Mouse (Mus musculus) limb, embryonic 11.5 days (tissue): Measurements from ENCODE around the gene Sulf2. TPM values are rescaled to one million over a fixed set of nuclear protein-coding genes. Genes with fewer than 3 reads are reported as not detected.

Source experiments
- ATAC-seq: fragments of 200-750 bp; cut with Nextera tagmentation; 2 replicates; pipeline ENCODE4 v1.8.0; 2017; ENCODE audit warnings: low read depth; ENCODE audit not compliant: insufficient number of reproducible peaks, low FRiP score, low TSS enrichment
- DNase-seq: peaks from one replicate; pipeline ENCODE4 v3.0.0-alpha.2; 2015; ENCODE audit warnings: low spot score
- H3K27ac ChIP-seq: fragments of 300-500 bp; sonication (generic); replicated peaks from 2 replicates; pipeline ENCODE4 v1.5.1; 2014; ENCODE audit warnings: low read depth, mild to moderate bottlenecking, low read length
- H3K27me3 ChIP-seq: fragments of 300-500 bp; sonication (generic); 2 replicates; pipeline ENCODE4 v1.6.1; 2014; ENCODE audit warnings: mild to moderate bottlenecking, low read length, mixed read lengths; ENCODE audit not compliant: control insufficient read depth, insufficient read depth
- H3K36me3 ChIP-seq: fragments of 300-500 bp; sonication (generic); 2 replicates; pipeline ENCODE4 v1.6.1; 2014; ENCODE audit warnings: mild to moderate bottlenecking, low read length, moderate library complexity, mixed read lengths; ENCODE audit not compliant: control insufficient read depth, insufficient read depth
- H3K4me1 ChIP-seq: fragments of 300-500 bp; sonication (generic); 2 replicates; pipeline ENCODE4 v1.6.1; 2014; ENCODE audit warnings: low read length, mixed read lengths; ENCODE audit not compliant: control insufficient read depth, insufficient read depth
- H3K4me2 ChIP-seq: fragments of 300-500 bp; sonication (generic); 2 replicates; pipeline ENCODE4 v1.6.1; 2014; ENCODE audit warnings: low read depth, mild to moderate bottlenecking, moderate library complexity; ENCODE audit not compliant: severe bottlenecking
- H3K4me3 ChIP-seq: fragments of 300-500 bp; sonication (generic); 2 replicates; pipeline ENCODE4 v1.5.1; 2014; ENCODE audit warnings: low read depth, low read length
- H3K9ac ChIP-seq: fragments of 300-500 bp; sonication (generic); 2 replicates; pipeline ENCODE4 v1.6.1; 2014; ENCODE audit warnings: mild to moderate bottlenecking, low read length
- H3K9me3 ChIP-seq: fragments of 300-500 bp; sonication (generic); 2 replicates; pipeline ENCODE4 v1.6.1; 2016; ENCODE audit warnings: low read length; ENCODE audit not compliant: control insufficient read depth
- WGBS: fragments of 180-500 bp; shearing (Covaris S2); extraction: QIAGEN DNeasy Blood & Tissue Kit; methylation state at CpG from one replicate; pipeline ENCODE4 v1.1.7; 2014; 5-methylcytosine and 5-hydroxymethylcytosine counted together
- polyA plus RNA-seq: library from polyadenylated mRNA; unstranded; fragments of >200 nt; fragmentation: Nextera tagmentation; extraction: Ambion mirVana; gene quantifications from 2 replicates; pipeline ENCODE4 v1.2.1, GENCODE M21; 2014

Gene Sulf2
- polyA plus RNA-seq, 1 experiment from 2014 or later = 193 TPM

DNA sequence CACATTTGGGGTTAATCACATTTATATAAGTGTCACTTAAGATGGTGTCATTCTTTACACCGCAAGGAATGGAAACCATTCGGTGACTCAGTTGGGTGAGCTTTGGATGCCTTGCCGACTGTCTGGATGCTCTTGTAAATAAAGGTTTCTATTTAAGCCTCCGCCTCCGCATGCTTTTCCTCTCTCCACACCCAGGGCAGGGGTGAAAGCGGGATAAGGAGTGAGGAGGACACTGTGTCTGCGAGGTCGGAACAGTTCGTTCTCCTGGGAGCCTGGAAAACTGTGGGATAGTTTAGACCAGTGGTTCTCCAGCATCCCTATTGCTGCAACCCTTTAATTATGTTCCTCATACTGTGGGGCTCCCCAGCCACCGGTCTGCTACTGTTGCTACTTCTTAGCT lies 82.4 kb downstream of the Sulf2 start:
- Histone ChIP-seq H3K4me2 (no peak overlapping the region), H3K4me1 (no peaks in the 10 kb centered on the region), H3K27ac (no peak overlapping the region), H3K4me3 (no peak overlapping the region), H3K27me3 (no peaks in the 10 kb centered on the region), H3K9me3 (no peaks in the 10 kb centered on the region), H3K36me3 (0 out of 2 replicates have a peak, but pooled peaks cover 6% of the 10 kb centered on the region), H3K9ac (no peak overlapping the region)
- DNase-seq (no peak), ATAC-seq (no peak)
- WGBS = 79% methylated on average over 10 of the region's 10 CpGs

DNA sequence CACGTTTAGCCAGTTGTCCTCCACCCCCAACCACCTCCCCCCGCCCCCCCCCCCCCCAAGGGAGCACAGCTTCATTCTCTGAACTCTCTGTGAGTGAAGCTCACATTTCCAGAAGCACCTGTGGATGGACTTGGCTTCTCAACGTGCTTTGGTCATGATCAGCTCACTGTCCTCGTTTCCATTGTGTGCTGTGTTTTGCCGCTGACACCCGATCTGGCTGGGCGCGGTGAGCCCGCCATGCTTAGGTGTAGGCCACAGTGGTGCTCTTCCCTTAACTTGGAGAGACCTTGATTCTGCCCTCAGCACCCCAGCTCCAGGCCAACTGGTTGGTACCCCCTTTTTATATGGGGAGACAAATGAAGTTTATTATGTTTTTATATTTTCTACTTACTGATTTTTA lies 83.6 kb downstream of the Sulf2 start:
- no peak for DNase-seq
- H3K9me3 ChIP-seq = no peaks in the 10 kb centered on the region
- WGBS = 94% methylated on average over 9 of the region's 9 CpGs
- no peaks in the 10 kb centered on the region for H3K4me1 ChIP-seq
- H3K4me2 ChIP-seq = no peak overlapping the region
- 0 out of 2 replicates have a peak, but pooled peaks cover 3% of the 10 kb centered on the region for H3K36me3 ChIP-seq
- no peaks in the 10 kb centered on the region for H3K27me3 ChIP-seq
- H3K27ac ChIP-seq = no peak overlapping the region
- no peak overlapping the region for H3K4me3 ChIP-seq
- H3K9ac ChIP-seq = no peak overlapping the region
- no peak for ATAC-seq

DNA sequence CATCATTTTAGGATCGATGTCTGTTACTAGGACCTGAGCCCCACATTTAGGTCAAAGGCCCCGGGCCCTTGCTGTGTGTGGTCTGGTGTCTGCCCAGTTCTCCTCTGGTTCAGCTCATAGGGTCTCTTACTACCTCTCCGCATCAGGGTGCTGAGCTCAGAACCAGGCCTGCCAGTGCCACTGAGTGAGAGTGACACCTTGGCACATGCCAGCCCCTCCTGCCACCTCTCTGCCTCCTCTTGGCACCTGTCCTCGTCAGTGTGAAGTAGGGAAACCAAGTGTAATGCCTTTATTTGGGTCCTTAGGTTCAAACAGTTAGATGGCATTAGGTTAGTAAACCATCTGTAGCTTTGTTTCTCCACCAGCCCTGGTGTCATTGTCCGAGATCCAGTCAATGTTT lies 84.0 kb downstream of the Sulf2 start:
- 89% methylated on average over 5 of the region's 5 CpGs for WGBS
- Histone ChIP-seq H3K4me3 (no peak overlapping the region), H3K9ac (no peak overlapping the region), H3K36me3 (0 out of 2 replicates have a peak, but pooled peaks cover 4% of the 10 kb centered on the region), H3K27ac (no peak overlapping the region), H3K4me1 (no peaks in the 10 kb centered on the region), H3K4me2 (no peak overlapping the region), H3K27me3 (no peaks in the 10 kb centered on the region), H3K9me3 (no peaks in the 10 kb centered on the region)
- ATAC-seq (no peak), DNase-seq (no peak)

DNA sequence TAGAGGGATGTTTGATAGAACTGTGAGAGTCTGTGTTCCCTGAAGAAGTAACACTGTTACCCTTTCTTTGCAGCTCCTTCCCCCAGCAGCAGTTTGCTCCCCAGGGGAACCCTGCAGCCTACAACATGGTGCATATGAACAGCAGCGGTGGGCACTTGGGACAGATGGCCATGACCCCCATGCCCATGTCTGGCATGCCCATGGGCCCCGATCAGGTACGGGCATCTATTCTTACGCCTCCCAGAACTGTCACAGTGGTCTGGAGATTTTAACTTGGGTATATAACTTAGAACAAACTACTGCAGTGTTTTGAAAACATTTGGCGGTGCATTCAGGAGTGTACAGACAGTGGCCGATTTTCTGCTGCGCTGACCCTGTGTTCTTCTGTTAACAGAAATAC lies 85.7 kb downstream of the Sulf2 start:
- H3K9me3 ChIP-seq = no peaks in the 10 kb centered on the region
- H3K27me3 ChIP-seq = no peaks in the 10 kb centered on the region
- H3K9ac ChIP-seq = no peak overlapping the region
- DNase-seq (no peak), ATAC-seq (no peak)
- no peaks in the 10 kb centered on the region for H3K4me1 ChIP-seq
- H3K27ac ChIP-seq = no peak overlapping the region
- H3K36me3 ChIP-seq = peaks cover 10% of the 10 kb centered on the region; the same call in 1 of the 2 replicates
- no peak overlapping the region for H3K4me2 ChIP-seq
- WGBS = 94% methylated on average over 7 of the region's 7 CpGs
- no peak overlapping the region for H3K4me3 ChIP-seq

DNA sequence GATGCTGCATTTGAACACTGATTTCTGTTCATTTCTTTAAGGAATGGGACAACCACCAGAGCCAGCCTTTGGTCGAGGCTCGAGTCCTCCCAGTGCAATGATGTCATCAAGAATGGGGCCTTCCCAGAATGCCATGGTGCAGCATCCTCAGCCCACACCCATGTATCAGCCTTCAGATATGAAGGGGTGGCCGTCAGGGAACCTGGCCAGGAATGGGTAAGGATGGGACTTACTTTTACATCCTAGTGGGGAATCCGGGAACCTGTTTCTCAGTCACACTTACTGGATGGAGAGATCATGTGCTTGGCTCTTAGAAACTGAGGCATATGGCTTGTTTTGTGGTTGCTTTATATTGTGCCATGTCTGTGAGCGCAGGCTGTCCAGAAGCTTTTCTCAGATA lies 86.3 kb downstream of the Sulf2 start:
- H3K36me3 ChIP-seq = peaks cover 11% of the 10 kb centered on the region

DNA sequence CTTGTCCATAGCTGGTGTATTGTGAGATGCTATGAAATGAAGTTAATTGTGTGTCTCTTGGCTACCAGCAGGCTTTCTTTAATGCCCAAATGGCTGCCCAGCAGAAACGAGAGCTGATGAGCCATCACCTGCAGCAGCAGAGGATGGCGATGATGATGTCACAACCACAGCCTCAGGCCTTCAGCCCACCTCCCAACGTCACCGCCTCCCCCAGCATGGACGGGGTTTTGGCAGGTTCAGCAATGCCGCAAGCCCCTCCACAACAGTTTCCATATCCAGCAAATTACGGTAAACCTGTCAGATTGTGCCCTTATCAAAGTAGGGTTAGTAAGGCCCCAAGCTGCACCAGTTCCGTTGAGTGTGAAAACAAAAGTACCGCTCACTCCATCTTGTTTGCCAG lies 87.2 kb downstream of the Sulf2 start:
- Histone ChIP-seq H3K9ac (no peak overlapping the region), H3K27ac (no peak overlapping the region), H3K4me2 (no peak overlapping the region), H3K4me3 (no peak overlapping the region), H3K4me1 (no peaks in the 10 kb centered on the region), H3K9me3 (no peaks in the 10 kb centered on the region), H3K27me3 (no peaks in the 10 kb centered on the region), H3K36me3 (peaks cover 11% of the 10 kb centered on the region)
- ATAC-seq = no peak
- DNase-seq = peak; percentile 17
- WGBS = 89% methylated on average over 9 of the region's 9 CpGs

More for the DNA sequence above, 86.3 kb downstream of the Sulf2 start:
- DNase-seq (peak; percentile 13), ATAC-seq (no peak)
- Histone ChIP-seq H3K4me2 (no peak overlapping the region), H3K4me3 (no peak overlapping the region), H3K27me3 (no peaks in the 10 kb centered on the region), H3K9ac (no peak overlapping the region), H3K9me3 (no peaks in the 10 kb centered on the region), H3K4me1 (no peaks in the 10 kb centered on the region), H3K27ac (no peak overlapping the region)
- WGBS = 83% methylated on average over 5 of the region's 5 CpGs

DNA sequence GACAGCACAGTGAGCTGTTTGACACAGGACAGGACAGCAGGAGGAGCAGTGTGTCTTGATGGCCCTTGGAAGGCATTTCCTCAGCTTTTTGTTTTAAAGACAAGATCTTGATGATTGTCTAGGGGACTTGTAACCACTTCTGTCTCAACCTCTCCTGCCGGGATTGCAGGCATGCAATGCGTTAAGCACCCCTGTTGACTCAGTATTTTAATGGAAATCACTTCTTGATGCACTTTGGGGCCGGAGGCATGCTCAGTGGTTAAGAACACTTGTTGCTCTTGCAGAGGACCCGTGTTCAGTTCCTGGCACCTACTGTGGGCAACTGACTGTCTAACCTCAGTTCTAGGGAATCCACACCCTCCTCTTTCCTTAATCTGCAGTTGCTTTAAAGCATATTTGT lies 89.0 kb downstream of the Sulf2 start:
- Histone ChIP-seq H3K36me3 (peaks cover 10% of the 10 kb centered on the region), H3K27ac (no peak overlapping the region), H3K9me3 (no peaks in the 10 kb centered on the region), H3K4me2 (no peak overlapping the region), H3K4me3 (no peak overlapping the region), H3K27me3 (no peaks in the 10 kb centered on the region), H3K9ac (no peak overlapping the region), H3K4me1 (no peaks in the 10 kb centered on the region)
- WGBS = 86% methylated on average over 4 of the region's 4 CpGs
- ATAC-seq (no peak), DNase-seq (peak; percentile 20)

DNA sequence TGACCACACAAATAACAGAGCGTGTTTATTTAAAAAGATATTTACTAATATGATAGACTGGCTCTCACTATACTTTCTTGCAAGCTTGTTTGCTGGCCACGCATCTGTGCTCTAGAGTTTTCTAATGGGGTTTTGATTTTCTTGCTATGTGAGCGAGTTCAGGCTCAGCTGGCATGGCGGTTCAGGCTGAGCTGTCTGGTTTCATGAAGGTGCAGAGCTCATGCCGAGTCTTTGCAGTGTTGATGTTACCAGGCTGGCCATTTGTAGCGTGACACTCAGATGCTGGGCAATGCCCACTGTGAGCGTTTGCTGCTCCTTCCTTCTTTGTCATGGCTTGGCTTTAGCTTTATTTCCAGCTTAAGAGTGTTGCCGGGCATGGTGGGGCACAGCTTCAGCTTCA lies 93.0 kb downstream of the Sulf2 start:
- Histone ChIP-seq H3K27ac (no peak overlapping the region), H3K36me3 (peaks cover 17% of the 10 kb centered on the region)
- 92% methylated on average over 8 of the region's 8 CpGs for WGBS

DNA sequence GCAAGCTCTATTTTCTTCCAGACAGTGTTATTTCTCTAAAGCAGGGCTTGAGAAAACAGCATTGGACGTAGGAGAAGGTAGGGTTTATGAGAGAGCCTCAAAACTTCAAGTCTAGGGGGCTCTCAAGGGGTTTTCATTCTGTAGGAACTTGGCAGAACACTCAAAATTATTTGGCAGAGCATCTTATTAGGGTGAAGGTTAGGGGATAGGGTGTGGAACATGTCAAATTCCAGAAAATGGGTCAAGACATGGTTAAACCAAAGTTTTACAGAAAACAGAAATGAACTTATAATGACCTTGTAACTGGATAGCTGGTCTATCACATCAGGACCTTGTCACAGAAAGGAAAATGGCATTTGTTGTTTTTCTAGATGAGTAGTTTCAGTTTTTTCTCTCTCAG lies 93.5 kb downstream of the Sulf2 start:
- Histone ChIP-seq H3K9me3 (no peaks in the 10 kb centered on the region), H3K27ac (no peak overlapping the region), H3K4me2 (no peak overlapping the region), H3K4me1 (no peaks in the 10 kb centered on the region), H3K27me3 (no peaks in the 10 kb centered on the region), H3K4me3 (no peak overlapping the region), H3K36me3 (peaks cover 17% of the 10 kb centered on the region), H3K9ac (no peak overlapping the region)
- DNase-seq (no peak), ATAC-seq (no peak)
- WGBS = 86% methylated on average over 1 of the region's 1 CpGs

More for the DNA sequence above, 93.0 kb downstream of the Sulf2 start:
- Histone ChIP-seq H3K27me3 (no peaks in the 10 kb centered on the region), H3K4me3 (no peak overlapping the region), H3K9me3 (no peaks in the 10 kb centered on the region), H3K4me2 (no peak overlapping the region), H3K4me1 (no peaks in the 10 kb centered on the region), H3K9ac (no peak overlapping the region)
- ATAC-seq (no peak), DNase-seq (peak; percentile 17)
